Mouse (Mus musculus) forebrain, embryonic 14.5 days (tissue): ENCODE measurements around the gene Ccdc162. TPM values are rescaled to one million over a fixed set of nuclear protein-coding genes. Genes with fewer than 3 reads are reported as not detected.

Experiments
- ATAC-seq: fragments of 200-750 bp; cut with Nextera tagmentation; 2 replicates; pipeline ENCODE4 v1.8.0; 2017; ENCODE audit warnings: mild to moderate bottlenecking, moderate library complexity
- DNase-seq: peaks from one replicate; pipeline ENCODE4 v3.0.0-alpha.2; 2015; ENCODE audit warnings: low spot score
- H3K27ac ChIP-seq: fragments of 300-500 bp; sonication (generic); 2 replicates; pipeline ENCODE4 v1.5.1; 2014; ENCODE audit warnings: low read depth, mild to moderate bottlenecking, control low read depth, low read length, moderate library complexity
- H3K27me3 ChIP-seq: fragments of 300-500 bp; sonication (generic); replicated peaks from 2 replicates; pipeline ENCODE4 v1.6.1; 2014; ENCODE audit warnings: low read length, control low read depth, mixed read lengths; ENCODE audit not compliant: control insufficient read depth, insufficient read depth
- H3K36me3 ChIP-seq: fragments of 300-500 bp; sonication (generic); 2 replicates; pipeline ENCODE4 v1.6.1; 2014; ENCODE audit warnings: low read length, control low read depth; ENCODE audit not compliant: control insufficient read depth, insufficient read depth
- H3K4me1 ChIP-seq: fragments of 300-500 bp; sonication (generic); 2 replicates; pipeline ENCODE4 v1.6.1; 2014; ENCODE audit warnings: antibody characterized with exemption, low read length, control low read depth; ENCODE audit not compliant: control insufficient read depth, insufficient read depth
- H3K4me2 ChIP-seq: fragments of 300-500 bp; sonication (generic); 2 replicates; pipeline ENCODE4 v1.6.1; 2014; ENCODE audit warnings: mild to moderate bottlenecking, control low read depth, low read length
- H3K4me3 ChIP-seq: fragments of 300-500 bp; sonication (generic); 2 replicates; pipeline ENCODE4 v1.5.1; 2014; ENCODE audit warnings: low read depth, low read length, control low read depth
- H3K9ac ChIP-seq: fragments of 300-500 bp; sonication (generic); 2 replicates; pipeline ENCODE4 v1.6.1; 2014; ENCODE audit warnings: mild to moderate bottlenecking, low read length, control low read depth, moderate library complexity
- H3K9me3 ChIP-seq: fragments of 300-500 bp; sonication (generic); replicated peaks from 2 replicates; pipeline ENCODE4 v1.6.1; 2016; ENCODE audit warnings: low read length, control low read depth, mixed read lengths; ENCODE audit not compliant: control insufficient read depth
- WGBS: fragments of 180-500 bp; shearing (Covaris S2); extraction: QIAGEN DNeasy Blood & Tissue Kit; methylation state at CpG from one replicate; pipeline ENCODE4 v1.1.7; 2014; 5-methylcytosine and 5-hydroxymethylcytosine counted together
- polyA plus RNA-seq: library from polyadenylated mRNA; unstranded; fragments of >200 nt; fragmentation: Nextera tagmentation; extraction: Ambion mirVana; gene quantifications from 2 replicates; pipeline ENCODE4 v1.2.1, GENCODE M21; 2014

Gene Ccdc162
- polyA plus RNA-seq, 1 experiment from 2014 or later: 0.66 TPM

DNA sequence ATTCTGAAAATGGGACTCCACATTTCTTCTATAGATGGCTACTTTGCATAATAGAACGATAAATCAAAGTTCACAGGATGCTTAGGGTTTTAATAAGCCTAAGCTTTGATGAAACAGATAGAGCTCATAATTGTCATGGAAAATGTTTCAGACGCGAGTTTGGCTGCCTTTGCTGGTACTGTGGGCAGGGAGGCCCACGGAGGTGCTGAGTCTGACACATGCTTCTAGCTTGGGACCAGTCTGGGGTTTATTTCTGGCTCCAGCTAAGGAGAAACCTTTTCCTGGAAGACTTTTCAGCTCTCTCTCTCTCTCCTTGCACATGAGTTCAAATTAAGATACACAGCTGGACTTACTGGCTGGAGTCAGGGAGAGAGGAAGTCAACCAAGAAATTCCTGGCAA is 144.2 kb downstream of the Ccdc162 start:
- ATAC-seq (no peak), DNase-seq (no peak)
- no peaks in the 10 kb centered on the region for H3K36me3 ChIP-seq
- H3K27ac ChIP-seq: no peak overlapping the region
- H3K4me2 ChIP-seq: no peak overlapping the region
- no peaks in the 10 kb centered on the region for H3K4me1 ChIP-seq
- no peaks in the 10 kb centered on the region for H3K27me3 ChIP-seq
- WGBS: 84% methylated on average over 4 of the region's 4 CpGs
- H3K9me3 ChIP-seq: no peaks in the 10 kb centered on the region
- no peak overlapping the region for H3K4me3 ChIP-seq
- H3K9ac ChIP-seq: no peak overlapping the region

DNA sequence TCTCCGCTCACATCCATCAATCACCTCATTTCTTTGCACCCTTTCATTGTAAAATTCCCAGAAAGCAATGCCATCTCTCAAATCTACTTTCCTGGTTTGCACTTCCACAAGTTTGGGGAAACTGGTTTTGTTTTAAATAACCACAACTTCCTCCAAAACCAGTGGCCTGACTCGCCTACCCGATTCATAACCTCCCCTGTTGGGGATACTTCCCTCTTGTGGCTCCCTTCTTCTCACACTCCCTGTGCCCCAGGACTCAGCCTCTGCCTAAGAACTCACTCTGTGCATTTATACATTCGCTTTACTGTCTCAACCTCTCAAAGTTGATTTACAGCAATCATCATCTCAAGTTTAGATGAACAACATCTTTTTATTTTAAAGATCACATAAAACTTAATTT is 145.4 kb downstream of the Ccdc162 start:
- Histone ChIP-seq H3K9me3 (no peaks in the 10 kb centered on the region), H3K9ac (no peak overlapping the region), H3K27ac (no peak overlapping the region), H3K4me2 (no peak overlapping the region), H3K36me3 (no peaks in the 10 kb centered on the region), H3K4me3 (no peak overlapping the region), H3K27me3 (no peaks in the 10 kb centered on the region), H3K4me1 (no peaks in the 10 kb centered on the region)
- DNase-seq (no peak), ATAC-seq (no peak)
- 87% methylated on average over 4 of the region's 4 CpGs for WGBS

GRCm38 (mm10) chr10:41568306-41568705 is 148.1 kb downstream of the Ccdc162 start:
- H3K4me3 ChIP-seq: no peak overlapping the region
- no peaks in the 10 kb centered on the region for H3K4me1 ChIP-seq
- ATAC-seq (no peak), DNase-seq (no peak)
- no peaks in the 10 kb centered on the region for H3K36me3 ChIP-seq
- no peaks in the 10 kb centered on the region for H3K9me3 ChIP-seq
- WGBS: 68% methylated on average over 3 of the region's 3 CpGs
- no peak overlapping the region for H3K27ac ChIP-seq
- H3K9ac ChIP-seq: no peak overlapping the region
- H3K4me2 ChIP-seq: no peak overlapping the region
- H3K27me3 ChIP-seq: no peaks in the 10 kb centered on the region

- H3K9ac ChIP-seq: no peak overlapping the region
- no peak overlapping the region for H3K4me3 ChIP-seq
- H3K27ac ChIP-seq: no peak overlapping the region
- ATAC-seq (no peak), DNase-seq (no peak)
- no peak overlapping the region for H3K4me2 ChIP-seq
- WGBS: 44% methylated on average over 5 of the region's 5 CpGs
- no peaks in the 10 kb centered on the region for H3K4me1 ChIP-seq
- H3K36me3 ChIP-seq: no peaks in the 10 kb centered on the region
- no peaks in the 10 kb centered on the region for H3K27me3 ChIP-seq
- peaks cover 2% of the 10 kb centered on the region; the same call in 1 of the 2 replicates for H3K9me3 ChIP-seq
Observed at GRCm38 (mm10) chr10:41565141-41565540, 151.3 kb downstream of the Ccdc162 start.

- H3K36me3 ChIP-seq: no peaks in the 10 kb centered on the region
- DNase-seq (no peak), ATAC-seq (no peak)
- no peaks in the 10 kb centered on the region for H3K27me3 ChIP-seq
- H3K9me3 ChIP-seq: peaks cover 6% of the 10 kb centered on the region; the same call in 1 of the 2 replicates
- WGBS: 95% methylated on average over 10 of the region's 10 CpGs
- no peak overlapping the region for H3K4me2 ChIP-seq
- H3K4me3 ChIP-seq: no peak overlapping the region
- H3K9ac ChIP-seq: no peak overlapping the region
- no peaks in the 10 kb centered on the region for H3K4me1 ChIP-seq
- H3K27ac ChIP-seq: no peak overlapping the region
Observed at GRCm38 (mm10) chr10:41561701-41562395, 154.6 kb downstream of the Ccdc162 start.

GRCm38 (mm10) chr10:41558401-41558800 is 158.0 kb downstream of the Ccdc162 start:
- Histone ChIP-seq H3K27me3 (no peaks in the 10 kb centered on the region), H3K4me2 (no peak overlapping the region), H3K27ac (no peak overlapping the region), H3K4me1 (peaks cover 3% of the 10 kb centered on the region), H3K36me3 (no peaks in the 10 kb centered on the region), H3K9me3 (peaks cover 6% of the 10 kb centered on the region; the same call in 1 of the 2 replicates), H3K4me3 (no peak overlapping the region), H3K9ac (no peak overlapping the region)
- DNase-seq: no peak
- ATAC-seq: no peak
- 93% methylated on average over 1 of the region's 1 CpGs for WGBS

- 83% methylated on average over 3 of the region's 3 CpGs for WGBS
- peaks cover 4% of the 10 kb centered on the region; the same call in 1 of the 2 replicates for H3K9me3 ChIP-seq
- no peak overlapping the region for H3K27ac ChIP-seq
- DNase-seq: no peak
- no peak overlapping the region for H3K4me3 ChIP-seq
- H3K4me2 ChIP-seq: no peak overlapping the region
- no peaks in the 10 kb centered on the region for H3K27me3 ChIP-seq
- no peak overlapping the region for H3K9ac ChIP-seq
- peaks cover 10% of the 10 kb centered on the region for H3K4me1 ChIP-seq
- H3K36me3 ChIP-seq: no peaks in the 10 kb centered on the region
- ATAC-seq: no peak
Observed at GRCm38 (mm10) chr10:41555081-41555480, 161.4 kb downstream of the Ccdc162 start.

DNA sequence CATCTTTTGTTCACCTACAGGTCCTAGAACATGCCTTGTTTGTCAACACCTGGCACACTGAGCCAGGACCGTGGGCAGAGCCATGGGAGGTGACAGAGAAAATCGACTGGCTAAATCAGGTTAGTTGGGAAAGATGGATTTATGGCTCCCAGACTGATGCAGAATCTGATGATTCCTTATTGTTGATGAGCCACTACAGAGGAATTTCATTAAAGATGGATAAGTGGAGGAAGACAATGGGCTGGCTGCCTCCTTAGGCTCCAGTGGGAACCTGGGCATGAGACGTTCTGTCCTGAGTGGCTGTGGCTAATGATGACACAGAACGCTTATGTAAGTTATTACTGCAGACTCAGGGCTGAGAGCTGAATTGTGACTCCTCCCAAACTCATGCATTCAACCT is 162.7 kb downstream of the Ccdc162 start:
- no peak for ATAC-seq
- 56% methylated on average over 4 of the region's 4 CpGs for WGBS
- H3K9ac ChIP-seq: no peak overlapping the region
- H3K36me3 ChIP-seq: no peaks in the 10 kb centered on the region
- H3K27me3 ChIP-seq: no peaks in the 10 kb centered on the region
- H3K4me2 ChIP-seq: no peak overlapping the region
- peaks cover 4% of the 10 kb centered on the region for H3K9me3 ChIP-seq
- H3K4me1 ChIP-seq: peaks cover 10% of the 10 kb centered on the region
- no peak overlapping the region for H3K4me3 ChIP-seq
- H3K27ac ChIP-seq: no peak overlapping the region
- no peak for DNase-seq

GRCm38 (mm10) chr10:41552847-41553589 is 163.4 kb downstream of the Ccdc162 start:
- 32% methylated on average over 14 of the region's 14 CpGs for WGBS
- no peaks in the 10 kb centered on the region for H3K36me3 ChIP-seq
- ATAC-seq: peak; percentile 54
- peaks cover 10% of the 10 kb centered on the region for H3K4me1 ChIP-seq
- 0 out of 2 replicates have a peak overlapping the region, but pooled peaks have one; percentile 9 for H3K27ac ChIP-seq
- peaks cover 4% of the 10 kb centered on the region for H3K9me3 ChIP-seq
- H3K4me2 ChIP-seq: no peak overlapping the region
- DNase-seq: peak; percentile 43
- H3K27me3 ChIP-seq: no peaks in the 10 kb centered on the region
- H3K4me3 ChIP-seq: no peak overlapping the region
- H3K9ac ChIP-seq: no peak overlapping the region
